Mouse (Mus musculus): ENCODE measurements around the gene Odf4.

DNA sequence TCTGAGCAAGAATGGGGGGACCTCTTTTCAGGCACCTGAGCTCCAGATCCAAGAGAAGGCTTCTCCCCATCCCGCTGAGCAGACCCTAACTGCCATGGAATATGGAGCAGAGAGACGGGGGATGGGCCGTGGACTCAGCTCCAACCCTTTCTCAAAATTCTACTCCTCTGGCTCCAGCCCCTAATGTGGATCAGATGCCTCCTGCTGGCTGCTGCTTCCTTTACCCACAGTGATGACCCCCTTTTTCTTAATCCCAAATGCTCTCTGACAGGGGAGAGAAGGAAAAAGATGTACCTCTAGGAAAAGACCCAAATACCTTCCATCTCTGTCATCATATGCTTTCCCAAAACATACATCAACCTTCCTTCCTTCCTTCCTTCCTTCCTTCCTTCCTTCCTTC is at the start of gene Odf4:
- TF ChIP-seq CTCF (IDR thresholded peaks at IDR 0.05; ENCODE audit: low read depth) (no peak), EP300 (IDR thresholded peaks at IDR 0.05; ENCODE audit: low read depth) (no peak)

All from heart, postnatal 0 days (tissue).